Mouse (Mus musculus): Measurements from ENCODE around the gene Nfkbib.

DNA sequence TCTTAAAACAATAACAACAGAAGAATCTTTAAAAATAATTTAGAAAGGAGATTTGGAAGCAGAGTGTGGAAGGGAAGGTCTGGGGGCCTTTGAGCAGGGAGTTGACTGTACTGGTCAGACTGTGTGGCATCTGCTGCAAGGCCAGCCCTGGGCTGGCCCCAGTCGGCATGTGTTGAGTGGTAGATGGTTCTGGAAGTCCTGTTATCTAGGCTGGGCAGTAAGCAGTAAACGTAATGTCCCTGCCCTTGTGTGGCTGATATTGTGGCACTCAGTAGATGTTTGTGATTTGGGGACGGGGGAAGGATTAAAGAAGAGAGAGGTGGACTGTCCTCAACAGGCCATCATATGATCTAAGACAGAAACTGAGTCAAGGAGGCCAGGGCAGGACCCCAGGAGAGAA is 3.0 kb upstream of the Nfkbib start:
- TF ChIP-seq CTCF (IDR thresholded peaks at IDR 0.05; ENCODE audit: low read depth) (no peak), EP300 (IDR thresholded peaks at IDR 0.05; ENCODE audit: low read depth) (peak; percentile 60)

All from liver, embryonic 14.5 days (tissue).